Mouse (Mus musculus): ENCODE measurements around the gene A930033H14Rik. TPM values are rescaled to one million over a fixed set of nuclear protein-coding genes. Genes with fewer than 3 reads are reported as not detected.

A930033H14Rik gene
- total and polyA plus RNA-seq, 2 experiments, result 0.26 to 5.9 TPM

DNA sequence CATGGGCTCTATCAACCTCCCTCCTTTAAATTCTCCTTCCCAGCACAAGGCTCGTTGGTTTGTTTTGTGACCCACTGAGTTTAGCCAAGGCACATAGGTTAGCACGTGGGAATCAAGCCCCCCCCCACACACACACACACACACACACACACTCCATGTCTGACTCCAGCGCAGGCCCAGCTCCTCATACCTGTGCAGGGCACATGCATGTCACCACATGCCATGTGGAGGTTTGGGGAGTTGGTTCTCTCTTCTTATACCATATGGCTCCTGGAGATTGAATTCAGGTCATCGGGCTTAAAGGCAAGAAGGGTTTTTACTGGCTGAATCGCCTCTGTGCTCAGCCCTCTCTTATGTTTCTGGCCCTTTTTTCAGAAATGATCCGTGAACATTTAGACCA lies 38.4 kb upstream of the A930033H14Rik start:
- TF ChIP-seq CTCF (IDR thresholded peaks at IDR 0.05; ENCODE audit: low read depth, low read length), result no peak
- TF ChIP-seq POLR2A (IDR thresholded peaks at IDR 0.05; ENCODE audit: extremely low read depth, insufficient read depth, low read length), result no peak
- WGBS, result 88% methylated on average over 6 of the region's 6 CpGs
- peaks cover 22% of the 10 kb centered on the region for H3K36me3 ChIP-seq (ENCODE audit: control insufficient read depth, insufficient read depth, low read length)
- no peak for DNase-seq (ENCODE audit: extremely low read depth, low read depth, low spot score)
- no peak overlapping the region for H3K4me3 ChIP-seq (ENCODE audit: insufficient read depth, low read depth, low read length)
- H3K27ac ChIP-seq (replicated peaks; ENCODE audit: insufficient read depth, low read depth, low read length), result no peak overlapping the region
- no peak overlapping the region for H3K9ac ChIP-seq (ENCODE audit: low read depth, low read length)
- no peaks in the 10 kb centered on the region for H3K27me3 ChIP-seq (ENCODE audit: control insufficient read depth, insufficient read depth, low read length)
- H3K4me1 ChIP-seq (ENCODE audit: control insufficient read depth, insufficient read depth, low read length), result peaks cover 37% of the 10 kb centered on the region
- H3K79me2 ChIP-seq (ENCODE audit: control insufficient read depth, insufficient read depth, low read length), result peaks cover 11% of the 10 kb centered on the region; the same call in 1 of the 2 replicates

DNA sequence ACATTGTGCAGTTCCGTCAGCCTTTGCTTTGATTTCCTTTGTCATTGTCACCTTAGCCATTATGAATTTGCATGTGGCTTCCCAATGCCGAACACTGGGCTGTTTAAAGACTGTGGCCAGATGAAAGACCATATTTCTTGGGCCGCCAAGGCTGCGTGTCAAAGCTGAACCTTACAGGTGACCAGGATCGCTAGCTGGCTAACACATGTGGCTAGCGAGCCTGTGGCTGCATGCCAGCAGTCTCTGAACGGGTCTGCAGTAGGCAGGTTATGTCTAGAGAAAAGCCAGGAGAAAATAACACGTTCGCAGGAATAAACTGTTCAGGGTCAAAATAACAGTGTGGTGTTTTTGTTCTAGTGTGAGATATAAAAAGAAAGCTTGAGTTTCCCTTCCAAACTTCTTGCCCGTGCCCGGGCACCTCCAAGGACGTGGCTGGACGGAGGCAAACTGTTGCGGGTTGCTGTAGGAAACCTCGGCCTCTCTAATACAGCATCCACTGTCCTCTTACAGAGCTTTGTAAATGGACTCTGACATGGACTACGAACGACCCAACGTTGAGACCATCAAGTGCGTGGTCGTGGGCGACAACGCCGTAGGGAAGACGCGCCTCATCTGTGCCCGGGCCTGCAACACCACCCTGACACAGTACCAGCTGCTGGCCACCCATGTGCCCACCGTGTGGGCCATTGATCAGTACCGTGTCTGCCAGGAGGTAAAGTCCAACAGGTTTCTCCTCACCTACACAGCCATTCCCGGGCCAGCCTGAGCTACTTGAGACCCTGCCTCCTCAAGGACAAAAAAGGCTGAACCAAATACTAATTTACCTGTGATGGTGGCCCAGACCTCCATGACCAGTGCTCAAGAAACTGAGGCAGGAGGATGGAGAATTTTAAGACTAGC lies 35.6 kb upstream of the A930033H14Rik start:
- no peak for TF ChIP-seq POLR2A (IDR thresholded peaks at IDR 0.05; ENCODE audit: extremely low read depth, insufficient read depth, low read length)
- no peak for TF ChIP-seq CTCF (IDR thresholded peaks at IDR 0.05; ENCODE audit: low read depth, low read length)
- peaks cover 19% of the 10 kb centered on the region for H3K36me3 ChIP-seq (ENCODE audit: control insufficient read depth, insufficient read depth, low read length)
- peaks cover 17% of the 10 kb centered on the region; the same call in 1 of the 2 replicates for H3K79me2 ChIP-seq (ENCODE audit: control insufficient read depth, insufficient read depth, low read length)
- DNase-seq (ENCODE audit: extremely low read depth, low read depth, low spot score), result peak; percentile 60
- H3K27me3 ChIP-seq (ENCODE audit: control insufficient read depth, insufficient read depth, low read length), result no peaks in the 10 kb centered on the region
- H3K27ac ChIP-seq (replicated peaks; ENCODE audit: insufficient read depth, low read depth, low read length), result peak overlapping the region; percentile 29
- H3K4me1 ChIP-seq (ENCODE audit: control insufficient read depth, insufficient read depth, low read length), result peaks cover 35% of the 10 kb centered on the region
- WGBS, result 66% methylated on average over 29 of the region's 29 CpGs
- H3K9ac ChIP-seq (ENCODE audit: low read depth, low read length), result no peak overlapping the region
- H3K4me3 ChIP-seq (ENCODE audit: insufficient read depth, low read depth, low read length), result no peak overlapping the region

DNA sequence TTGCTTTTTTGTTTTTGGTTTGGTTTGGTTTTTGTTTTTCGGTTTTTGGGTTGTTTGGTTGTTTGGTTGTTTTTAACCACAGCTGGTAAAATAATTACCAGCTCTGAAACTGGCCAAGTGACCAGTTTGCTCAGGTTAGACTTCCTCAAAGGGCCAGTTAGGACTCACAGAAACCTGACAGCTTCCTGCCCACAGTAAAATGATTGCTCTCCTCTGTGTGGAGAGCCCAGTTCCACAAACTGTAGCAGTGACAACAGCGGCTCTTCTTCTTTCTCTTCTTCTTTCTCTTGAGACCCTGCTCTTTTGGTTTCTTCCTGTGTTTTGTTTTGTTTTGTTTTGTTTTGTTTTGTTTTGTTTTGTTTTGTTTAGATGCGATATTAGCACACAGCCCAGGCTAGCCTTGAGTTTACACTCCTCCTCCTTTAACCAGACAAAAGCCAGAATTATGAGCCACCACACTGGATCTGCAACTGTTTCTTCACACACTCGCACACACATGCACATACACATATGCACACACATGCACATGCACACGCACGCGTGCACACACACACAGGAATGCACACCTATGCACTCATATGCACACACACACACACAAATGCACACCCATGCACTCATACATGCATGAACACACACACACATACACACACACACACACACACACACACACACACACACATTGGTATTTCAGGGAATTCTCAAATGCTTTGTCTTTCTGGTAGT lies 34.6 kb upstream of the A930033H14Rik start:
- Histone ChIP-seq H3K4me3 (ENCODE audit: insufficient read depth, low read depth, low read length) (no peak overlapping the region), H3K27me3 (ENCODE audit: control insufficient read depth, insufficient read depth, low read length) (no peaks in the 10 kb centered on the region), H3K4me1 (ENCODE audit: control insufficient read depth, insufficient read depth, low read length) (peaks cover 26% of the 10 kb centered on the region), H3K27ac (replicated peaks; ENCODE audit: insufficient read depth, low read depth, low read length) (no peak overlapping the region), H3K9ac (ENCODE audit: low read depth, low read length) (no peak overlapping the region), H3K79me2 (ENCODE audit: control insufficient read depth, insufficient read depth, low read length) (peaks cover 26% of the 10 kb centered on the region; the same call in 1 of the 2 replicates), H3K36me3 (ENCODE audit: control insufficient read depth, insufficient read depth, low read length) (peaks cover 19% of the 10 kb centered on the region)
- DNase-seq (ENCODE audit: extremely low read depth, low read depth, low spot score), result no peak
- WGBS, result 92% methylated on average over 7 of the region's 7 CpGs
- TF ChIP-seq POLR2A (IDR thresholded peaks at IDR 0.05; ENCODE audit: extremely low read depth, insufficient read depth, low read length), result no peak
- no peak for TF ChIP-seq CTCF (IDR thresholded peaks at IDR 0.05; ENCODE audit: low read depth, low read length)

DNA sequence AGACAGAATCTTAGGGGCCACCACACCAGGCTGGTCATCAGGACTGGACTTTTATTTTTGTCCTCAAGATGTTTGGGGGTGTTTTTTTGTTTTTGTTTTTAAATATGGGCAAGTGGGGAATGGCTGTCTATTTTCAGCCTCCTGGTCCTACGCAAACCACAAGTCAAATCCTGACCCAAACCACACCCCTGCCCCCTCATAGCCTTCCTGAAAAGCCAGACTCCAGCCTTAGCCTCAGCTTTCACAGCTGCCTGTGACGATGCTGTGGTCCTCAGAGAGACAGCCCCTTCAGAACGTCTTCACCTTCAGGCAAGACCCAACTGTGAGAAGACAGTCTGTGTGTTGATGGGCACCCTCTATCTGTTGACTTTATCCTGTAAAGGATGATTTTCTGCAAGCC lies 33.9 kb upstream of the A930033H14Rik start:
- WGBS, result 79% methylated on average over 3 of the region's 3 CpGs
- no peak overlapping the region for H3K9ac ChIP-seq (ENCODE audit: low read depth, low read length)
- peaks cover 21% of the 10 kb centered on the region for H3K4me1 ChIP-seq (ENCODE audit: control insufficient read depth, insufficient read depth, low read length)
- no peak overlapping the region for H3K27ac ChIP-seq (replicated peaks; ENCODE audit: insufficient read depth, low read depth, low read length)
- H3K36me3 ChIP-seq (ENCODE audit: control insufficient read depth, insufficient read depth, low read length), result peaks cover 17% of the 10 kb centered on the region
- no peak for DNase-seq (ENCODE audit: extremely low read depth, low read depth, low spot score)
- no peak overlapping the region for H3K4me3 ChIP-seq (ENCODE audit: insufficient read depth, low read depth, low read length)
- H3K79me2 ChIP-seq (ENCODE audit: control insufficient read depth, insufficient read depth, low read length), result peaks cover 31% of the 10 kb centered on the region; the same call in 1 of the 2 replicates
- TF ChIP-seq CTCF (IDR thresholded peaks at IDR 0.05; ENCODE audit: low read depth, low read length) (no peak), POLR2A (IDR thresholded peaks at IDR 0.05; ENCODE audit: extremely low read depth, insufficient read depth, low read length) (no peak)
- H3K27me3 ChIP-seq (ENCODE audit: control insufficient read depth, insufficient read depth, low read length), result no peaks in the 10 kb centered on the region

DNA sequence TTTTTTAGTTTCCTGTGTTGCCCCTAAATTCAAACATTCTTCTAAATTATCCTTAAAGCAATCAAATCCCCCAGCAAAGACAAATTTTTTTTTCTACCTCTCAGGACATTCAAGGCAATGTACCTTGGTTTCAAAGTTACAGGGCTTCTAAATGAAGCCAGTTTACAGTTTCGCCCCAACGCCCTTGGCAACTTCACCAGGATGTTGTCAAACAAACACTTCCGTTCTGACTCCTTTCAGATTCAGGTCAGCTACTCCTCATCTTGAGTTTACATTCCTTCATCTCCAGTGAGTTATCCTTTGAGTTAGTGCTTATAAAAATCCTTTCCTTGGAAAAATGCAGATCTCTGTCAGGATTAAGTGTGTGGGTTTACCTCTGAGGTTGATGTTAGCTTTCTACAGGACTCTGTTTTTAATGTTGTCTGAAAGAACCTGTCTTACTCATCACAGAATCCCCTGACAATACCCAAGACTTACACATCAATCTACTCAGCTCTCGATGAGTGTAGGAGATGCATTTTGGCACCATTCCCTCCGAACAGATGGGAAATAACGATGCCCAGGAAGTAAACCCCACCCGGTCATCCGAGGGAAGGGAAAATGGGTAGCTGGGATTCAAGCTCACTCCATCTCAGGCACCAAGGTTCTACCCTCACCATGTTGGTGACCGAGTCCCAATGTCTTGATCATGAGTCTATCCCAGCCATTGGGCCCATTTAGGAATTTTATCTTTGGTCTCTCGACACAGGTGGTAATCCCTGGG lies 33.2 kb upstream of the A930033H14Rik start:
- H3K27ac ChIP-seq (replicated peaks; ENCODE audit: insufficient read depth, low read depth, low read length), result peak overlapping the region; percentile 19
- DNase-seq (ENCODE audit: extremely low read depth, low read depth, low spot score), result peak; percentile 37

More for the DNA sequence above, 33.2 kb upstream of the A930033H14Rik start:
- peaks cover 38% of the 10 kb centered on the region; the same call in 1 of the 2 replicates for H3K79me2 ChIP-seq (ENCODE audit: control insufficient read depth, insufficient read depth, low read length)
- no peaks in the 10 kb centered on the region for H3K27me3 ChIP-seq (ENCODE audit: control insufficient read depth, insufficient read depth, low read length)
- peaks cover 17% of the 10 kb centered on the region for H3K36me3 ChIP-seq (ENCODE audit: control insufficient read depth, insufficient read depth, low read length)
- no peak overlapping the region for H3K4me3 ChIP-seq (ENCODE audit: insufficient read depth, low read depth, low read length)
- H3K4me1 ChIP-seq (ENCODE audit: control insufficient read depth, insufficient read depth, low read length), result peaks cover 24% of the 10 kb centered on the region
- no peak for TF ChIP-seq POLR2A (IDR thresholded peaks at IDR 0.05; ENCODE audit: extremely low read depth, insufficient read depth, low read length)
- no peak for TF ChIP-seq CTCF (IDR thresholded peaks at IDR 0.05; ENCODE audit: low read depth, low read length)
- no peak overlapping the region for H3K9ac ChIP-seq (ENCODE audit: low read depth, low read length)
- 67% methylated on average over 10 of the region's 10 CpGs for WGBS

All from liver, adult 2 months (tissue).